Mouse (Mus musculus): ENCODE measurements around the gene Gzmk.

The Gzmk gene

DNA sequence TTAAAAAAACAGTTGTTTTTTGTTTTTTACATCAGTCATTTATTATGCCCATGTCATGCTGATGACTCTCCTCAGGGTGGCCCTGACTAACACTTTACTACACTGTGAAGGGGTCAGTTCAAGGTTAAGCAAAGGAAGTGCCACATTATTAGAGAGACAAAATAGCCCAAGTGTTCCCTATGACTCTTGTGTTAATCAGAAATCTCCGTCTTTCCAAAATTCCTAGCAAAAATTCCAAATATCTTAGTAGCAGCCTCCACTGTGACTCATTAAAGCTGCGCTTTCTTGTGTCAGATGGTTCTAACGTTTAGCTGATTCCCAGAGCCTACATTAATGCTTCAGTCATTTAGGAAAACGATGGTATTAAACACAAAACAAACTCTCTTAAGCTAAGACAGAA, 23.5 kb downstream of the Gzmk start:
- DNase-seq, result peak; percentile 30

DNA sequence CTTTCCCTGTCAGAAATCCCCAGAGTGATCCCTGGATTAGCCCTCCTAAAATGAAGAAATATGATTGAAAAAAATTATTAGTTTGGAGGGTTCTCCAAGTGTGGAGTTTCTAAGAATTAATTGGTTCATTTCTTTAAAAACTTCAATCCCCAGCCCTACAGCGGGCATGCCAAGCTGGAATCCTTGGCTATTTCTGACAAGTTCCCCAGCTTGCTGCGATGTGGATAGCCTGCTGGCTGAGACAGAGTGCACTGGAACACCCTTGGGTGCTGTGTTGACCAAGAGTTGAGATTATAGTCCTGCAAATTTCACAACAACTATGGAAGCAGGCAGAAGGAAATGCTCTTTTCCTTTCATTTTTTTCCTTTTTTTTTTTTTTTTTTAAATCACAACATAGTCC, 24.1 kb downstream of the Gzmk start:
- DNase-seq, result peak; percentile 92

DNA sequence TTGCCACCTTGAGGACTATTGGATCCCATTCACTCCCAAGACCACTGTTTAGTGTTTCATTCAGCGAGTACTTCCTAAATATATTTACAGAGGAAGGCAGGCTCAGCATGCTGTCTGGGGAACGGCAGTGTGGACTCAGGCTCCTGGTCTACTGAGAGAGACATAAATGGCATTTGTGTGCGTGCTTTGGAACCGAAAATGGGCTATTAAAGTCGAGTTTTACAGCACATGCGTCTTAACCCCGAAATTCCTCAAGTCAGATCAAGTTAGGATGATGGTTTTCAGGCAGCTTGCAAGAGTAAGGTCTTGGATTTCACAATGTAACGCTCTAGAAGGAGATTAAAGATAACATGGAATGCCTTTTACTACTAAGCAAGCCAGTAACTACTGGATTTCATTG, 25.0 kb downstream of the Gzmk start:
- DNase-seq, result peak; percentile 52

DNA sequence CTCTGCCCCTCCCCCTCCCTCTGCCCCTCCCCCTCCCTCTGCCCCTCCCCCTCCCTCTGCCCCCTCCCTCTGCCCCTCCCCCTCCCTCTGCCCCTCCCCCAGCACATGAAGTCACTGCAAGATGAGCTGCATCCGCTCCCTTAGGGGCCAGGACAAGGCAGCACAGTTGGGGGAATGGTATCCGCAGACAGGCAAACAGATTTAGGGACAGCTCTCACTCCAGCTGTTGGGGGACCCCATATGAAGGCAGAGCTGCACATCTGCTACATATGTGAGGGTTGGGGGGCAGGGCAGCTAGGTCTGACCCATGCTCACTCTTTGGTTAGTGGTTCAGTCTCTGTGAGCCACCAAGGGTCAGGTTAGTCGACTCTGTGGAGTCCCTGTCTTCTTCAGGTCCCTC, 26.4 kb downstream of the Gzmk start:
- DNase-seq, result peak; percentile 51

DNA sequence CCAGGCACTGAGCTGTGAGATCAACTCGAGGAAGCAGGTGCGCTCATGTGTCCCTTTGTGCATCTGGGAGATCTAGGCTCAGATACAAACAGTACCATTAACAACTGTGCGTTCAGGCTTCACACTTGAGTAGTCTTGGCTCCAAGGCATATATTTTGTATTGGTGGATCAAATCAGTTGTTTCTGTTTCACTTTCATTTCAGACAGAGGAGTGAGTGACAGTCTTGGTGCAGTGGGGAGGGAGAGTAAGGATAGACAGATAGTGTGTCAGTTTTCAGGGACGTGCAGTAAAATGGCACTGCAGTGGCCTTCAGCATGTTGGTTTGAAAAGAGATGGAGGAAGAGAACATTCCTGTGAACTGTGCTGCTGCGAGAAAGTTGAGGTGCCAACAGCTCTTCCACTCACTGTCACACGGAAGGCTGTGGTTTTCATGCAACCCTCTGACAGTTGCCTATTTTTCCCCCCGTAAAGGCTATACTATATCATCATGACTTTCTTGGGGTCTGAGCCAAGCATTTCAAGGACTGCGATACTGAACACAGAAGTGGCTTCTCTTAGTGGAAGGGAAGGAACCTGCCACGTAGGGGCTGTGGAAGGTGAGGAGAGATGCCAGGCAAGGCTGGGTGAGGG, 27.7 kb downstream of the Gzmk start:
- DNase-seq, result peak; percentile 39

DNA sequence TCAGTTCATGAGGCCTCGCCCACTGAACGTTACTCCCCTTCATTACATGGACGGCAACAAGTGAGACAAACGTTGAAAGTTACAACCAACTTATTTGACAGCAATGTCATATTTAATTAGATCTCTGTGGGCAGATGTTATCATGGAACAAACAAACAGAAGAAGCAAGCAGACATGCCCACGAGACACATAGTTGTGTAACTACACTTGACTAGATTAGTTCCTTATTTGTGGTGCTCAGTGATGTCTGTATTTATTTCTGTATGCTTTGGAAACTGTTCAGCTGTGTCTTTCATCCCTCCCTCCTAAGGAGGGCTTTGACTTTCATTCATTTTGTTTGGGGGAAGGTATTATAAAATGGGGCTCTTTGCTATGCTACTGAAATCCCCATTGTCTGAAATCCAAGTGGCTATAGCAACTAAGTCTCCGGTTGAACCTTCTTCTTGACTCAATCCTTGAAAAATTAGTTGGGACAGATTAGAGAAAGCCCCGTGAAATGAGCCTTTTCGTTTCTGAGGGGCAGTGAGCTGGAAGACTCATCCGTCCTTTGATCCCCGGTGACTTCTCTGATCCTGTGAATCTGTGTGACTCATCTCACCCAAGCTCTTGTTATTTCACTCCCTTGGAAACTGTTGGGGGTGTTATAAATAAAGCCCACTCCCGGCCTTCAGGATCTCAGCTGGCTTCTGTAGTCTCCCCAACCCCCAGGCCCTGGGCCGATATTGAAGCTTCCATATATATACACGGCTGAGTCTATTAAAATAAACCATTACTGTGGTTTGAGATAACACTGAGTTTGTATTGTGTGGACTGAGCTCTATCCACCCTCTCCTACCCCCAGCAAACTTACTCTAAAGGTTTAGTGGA, 28.7 kb downstream of the Gzmk start:
- DNase-seq, result peak; percentile 81

DNA sequence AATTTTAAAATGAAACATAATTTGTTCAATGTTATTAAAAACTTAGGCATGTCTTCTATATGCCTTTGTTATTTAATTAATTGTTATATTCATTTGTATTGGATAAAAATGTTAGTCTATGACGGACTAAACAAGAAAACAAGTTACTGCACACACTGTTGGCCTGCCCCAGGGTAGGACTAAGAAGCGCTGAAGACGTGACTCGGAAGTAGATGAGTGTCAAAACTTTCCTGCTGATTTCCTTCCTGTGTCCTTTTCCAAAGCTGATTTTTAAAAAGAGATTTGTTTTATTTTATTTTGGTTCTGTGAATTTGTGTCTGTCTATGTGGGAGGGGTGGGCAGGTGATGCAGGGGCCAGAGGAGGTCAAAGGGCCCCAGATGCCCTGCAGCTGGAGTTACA, 42.0 kb downstream of the Gzmk start:
- peak; percentile 68 for DNase-seq

DNA sequence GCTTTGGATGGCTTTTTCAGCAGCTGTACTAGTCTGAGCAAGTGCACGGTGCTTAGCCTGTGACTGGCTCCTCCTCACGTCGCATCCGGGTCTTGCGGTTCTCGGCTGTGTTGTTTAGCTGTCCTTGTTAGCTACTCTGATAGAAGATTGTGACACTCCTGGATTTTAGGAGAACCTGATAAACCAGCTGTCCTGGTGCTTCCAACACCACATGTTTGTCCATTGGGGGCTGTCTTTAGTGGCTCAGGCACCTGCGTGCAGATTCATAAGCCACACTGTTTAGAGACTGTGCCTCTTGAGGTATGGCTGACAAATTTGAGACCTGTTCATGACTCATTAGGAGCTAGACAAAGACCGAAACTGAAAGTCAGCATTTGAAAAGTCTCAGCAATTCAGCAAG, 42.4 kb downstream of the Gzmk start:
- DNase-seq, result peak; percentile 29

DNA sequence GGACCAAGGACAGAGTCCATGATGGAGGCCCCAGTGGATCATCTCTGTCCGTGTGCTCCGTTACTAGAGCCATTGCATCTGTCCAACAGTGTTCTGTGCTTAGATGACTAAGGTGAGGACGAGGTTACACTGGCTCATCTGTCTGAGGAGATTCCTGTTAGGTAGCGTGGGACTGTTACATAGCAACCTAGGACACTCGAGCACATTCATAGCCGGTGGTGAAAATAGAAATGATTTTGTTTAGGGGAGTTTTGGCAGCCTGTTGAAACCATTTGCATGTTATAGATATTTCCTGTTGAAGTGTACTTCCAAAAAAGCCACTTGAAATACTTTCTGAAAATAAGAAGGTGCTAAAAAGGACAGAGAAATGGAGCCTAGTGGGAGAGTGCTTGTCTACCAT, 51.5 kb downstream of the Gzmk start:
- peak; percentile 33 for DNase-seq

DNA sequence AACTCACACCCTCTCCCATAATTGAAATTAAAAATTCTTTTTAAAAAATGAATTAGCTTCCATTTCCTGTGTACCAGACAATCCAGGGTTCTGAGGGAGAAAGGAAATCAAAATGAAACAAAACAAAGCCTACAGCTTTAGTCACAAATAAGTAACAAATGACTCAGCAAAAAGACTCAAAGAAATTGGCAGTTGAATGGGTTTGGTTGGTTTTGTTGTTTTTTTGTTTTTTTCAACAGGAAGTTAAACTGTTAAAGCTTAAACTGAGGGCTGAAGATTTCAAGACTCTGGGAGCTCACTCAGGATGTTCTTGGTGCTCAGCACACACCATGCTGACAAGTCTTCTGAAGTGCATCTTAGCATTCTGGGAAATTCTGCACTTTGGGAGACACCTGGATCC, 55.5 kb downstream of the Gzmk start:
- DNase-seq, result no peak

DNA sequence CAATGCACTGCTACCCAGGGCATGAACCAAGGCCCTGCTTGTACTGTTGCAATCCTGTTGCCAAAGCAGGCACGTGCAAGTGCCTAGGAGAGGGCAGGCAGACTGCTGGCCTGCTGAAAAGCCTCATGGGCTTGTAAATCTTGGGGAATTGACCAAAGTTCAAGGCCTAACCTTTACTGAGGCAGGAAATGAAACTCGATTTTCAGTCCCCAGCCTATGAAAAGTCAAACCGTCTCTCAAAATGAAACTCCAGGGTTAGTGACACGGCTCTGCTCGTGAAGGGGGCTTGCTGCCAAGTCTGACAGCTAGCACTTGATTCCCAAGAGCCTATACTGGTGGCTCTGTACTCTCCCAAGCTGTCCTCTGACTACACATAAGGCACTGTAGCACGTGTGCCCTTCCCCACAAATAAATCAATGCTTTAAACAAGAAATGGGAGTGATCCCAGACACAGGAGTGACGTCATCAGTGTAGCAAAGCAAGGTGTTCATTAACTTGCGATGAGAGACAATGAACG, 57.6 kb downstream of the Gzmk start:
- DNase-seq, result peak; percentile 73

DNA sequence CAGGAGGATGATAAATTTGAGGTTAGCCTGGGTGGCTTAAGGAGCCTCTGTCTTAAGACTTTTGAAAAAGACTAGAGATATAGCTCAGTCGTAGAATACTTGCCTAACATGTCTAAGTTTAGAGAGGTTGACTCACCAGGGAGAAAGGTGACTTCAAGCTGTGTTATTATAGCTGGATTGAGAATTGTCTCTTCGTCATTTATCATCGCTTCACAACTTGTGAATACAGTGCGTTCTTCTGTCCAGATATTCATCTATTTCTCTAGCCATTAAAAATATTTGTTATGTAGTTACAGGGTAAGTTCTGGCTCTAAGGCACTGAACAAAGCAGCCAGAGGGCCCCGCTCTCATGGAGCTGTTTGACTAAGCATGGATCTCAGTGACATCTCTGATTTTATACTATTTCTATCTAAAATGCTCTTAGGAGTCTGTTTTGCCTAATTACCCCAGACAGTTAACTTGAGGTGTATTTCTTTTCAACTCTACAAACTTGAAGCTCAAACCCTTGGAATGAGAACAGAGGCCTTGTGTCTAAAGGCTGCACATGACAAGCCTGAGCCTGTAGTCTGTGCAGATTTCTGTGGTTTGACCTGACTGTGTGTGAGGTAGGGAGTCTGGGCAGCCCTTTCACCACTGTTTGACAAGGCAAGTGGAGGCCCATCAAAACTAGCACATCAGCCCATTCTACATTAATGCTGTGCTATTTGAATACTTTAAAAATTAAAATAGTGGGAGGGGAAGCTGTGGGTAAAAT, 61.3 kb downstream of the Gzmk start:
- DNase-seq, result peak; percentile 17

DNA sequence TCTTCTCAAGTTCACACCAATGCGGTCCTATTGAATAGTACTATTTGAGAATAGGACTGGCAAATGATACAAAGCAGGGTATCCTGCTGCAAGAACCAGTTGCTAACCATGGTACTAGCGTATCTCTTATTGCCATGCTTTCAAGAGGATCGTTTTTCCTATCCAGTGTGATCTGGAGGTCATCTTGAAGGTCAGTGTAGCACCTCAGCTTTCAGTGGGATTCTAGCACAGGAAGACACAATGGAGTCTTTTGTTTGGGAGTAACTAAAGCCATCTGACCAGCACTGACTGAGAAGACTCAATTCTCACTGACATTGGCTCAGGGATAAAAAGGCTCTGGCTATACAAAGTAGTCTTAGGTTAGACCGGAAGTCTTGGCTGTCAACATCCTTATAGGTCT, 74.2 kb downstream of the Gzmk start:
- no peak for DNase-seq

DNA sequence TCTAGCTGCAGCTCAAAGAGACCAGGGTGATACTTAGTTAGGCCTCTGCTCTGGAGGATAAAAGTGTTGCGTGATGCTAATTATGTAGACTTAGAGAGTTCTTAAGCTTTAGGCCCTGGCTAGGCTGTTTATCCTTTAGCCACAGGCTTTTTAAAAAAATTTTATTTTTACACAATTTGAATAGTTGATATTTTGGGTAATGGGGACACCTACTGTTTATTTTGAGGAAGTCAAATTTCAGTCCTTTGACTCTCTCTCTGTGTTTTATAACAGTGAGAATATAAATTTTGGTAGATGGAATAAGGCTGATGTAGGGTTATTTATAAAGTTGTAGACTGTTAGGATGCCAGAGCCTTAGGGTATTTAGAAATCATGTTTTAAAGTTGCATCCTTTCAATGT, 86.1 kb downstream of the Gzmk start:
- DNase-seq, result no peak

DNA sequence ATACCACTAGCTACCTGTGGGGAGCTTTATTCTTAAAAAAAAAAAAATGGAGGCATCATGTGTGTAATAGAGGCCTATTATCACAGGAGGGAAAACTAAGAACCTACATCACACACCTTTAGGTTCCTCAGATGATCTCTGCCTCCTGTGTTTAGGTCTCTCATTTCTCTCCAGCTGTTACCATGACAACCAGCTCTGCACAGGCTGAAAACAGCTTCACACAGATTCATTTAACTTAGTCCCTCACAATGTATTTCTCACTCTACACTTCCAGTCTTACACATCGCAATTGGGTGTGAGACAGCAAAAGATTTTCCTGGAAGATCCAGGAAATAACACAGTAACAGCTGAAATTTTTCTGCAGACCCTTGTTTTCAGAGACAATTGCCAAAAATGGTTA, 95.7 kb downstream of the Gzmk start:
- DNase-seq, result no peak
